Mouse (Mus musculus): Measurements from ENCODE around the gene Zmiz1. TPM values are rescaled to one million over a fixed set of nuclear protein-coding genes. Genes with fewer than 3 reads are reported as not detected.

The Zmiz1 gene
- polyA plus RNA-seq, 1 experiment = 63.7 TPM

GRCm38 (mm10) chr14:25499526-25499925 is 40.5 kb downstream of the Zmiz1 start:
- Histone ChIP-seq H3K4me3 (replicated peaks; ENCODE audit: insufficient read depth, low read depth, low read length) (no peak overlapping the region), H3K27ac (ENCODE audit: insufficient read depth, low read length) (no peak overlapping the region), H3K27me3 (ENCODE audit: control insufficient read depth, insufficient read depth, low read length) (no peaks in the 10 kb centered on the region), H3K4me1 (ENCODE audit: control insufficient read depth, insufficient read depth, low read length) (peaks cover 72% of the 10 kb centered on the region)
- no peak for DNase-seq
- TF ChIP-seq CTCF (IDR thresholded peaks at IDR 0.05; ENCODE audit: borderline replicate concordance, insufficient read depth, low read depth, low read length) (no peak), POLR2A (IDR thresholded peaks at IDR 0.05; ENCODE audit: borderline replicate concordance, insufficient read depth, low read length) (no peak)
- 59% methylated on average over 3 of the region's 3 CpGs for WGBS

- no peak for DNase-seq
- WGBS = 39% methylated on average over 3 of the region's 3 CpGs
- Histone ChIP-seq H3K4me1 (ENCODE audit: control insufficient read depth, insufficient read depth, low read length) (peaks cover 72% of the 10 kb centered on the region), H3K27me3 (ENCODE audit: control insufficient read depth, insufficient read depth, low read length) (no peaks in the 10 kb centered on the region), H3K27ac (ENCODE audit: insufficient read depth, low read length) (no peak overlapping the region), H3K4me3 (replicated peaks; ENCODE audit: insufficient read depth, low read depth, low read length) (no peak overlapping the region)
- TF ChIP-seq POLR2A (IDR thresholded peaks at IDR 0.05; ENCODE audit: borderline replicate concordance, insufficient read depth, low read length) (no peak), CTCF (IDR thresholded peaks at IDR 0.05; ENCODE audit: borderline replicate concordance, insufficient read depth, low read depth, low read length) (no peak)
These were observed 41.6 kb downstream of the Zmiz1 start for GRCm38 (mm10) chr14:25500511-25501120.

- Histone ChIP-seq H3K27ac (ENCODE audit: insufficient read depth, low read length) (no peak overlapping the region), H3K27me3 (ENCODE audit: control insufficient read depth, insufficient read depth, low read length) (no peaks in the 10 kb centered on the region), H3K4me1 (ENCODE audit: control insufficient read depth, insufficient read depth, low read length) (peaks cover 72% of the 10 kb centered on the region), H3K4me3 (replicated peaks; ENCODE audit: insufficient read depth, low read depth, low read length) (no peak overlapping the region)
- no peak for TF ChIP-seq POLR2A (IDR thresholded peaks at IDR 0.05; ENCODE audit: borderline replicate concordance, insufficient read depth, low read length)
- no peak for TF ChIP-seq CTCF (IDR thresholded peaks at IDR 0.05; ENCODE audit: borderline replicate concordance, insufficient read depth, low read depth, low read length)
- DNase-seq = no peak
- WGBS = 51% methylated on average over 5 of the region's 5 CpGs
These were observed 42.5 kb downstream of the Zmiz1 start for GRCm38 (mm10) chr14:25501481-25501880.

GRCm38 (mm10) chr14:25502355-25502754 is 43.4 kb downstream of the Zmiz1 start:
- TF ChIP-seq CTCF (IDR thresholded peaks at IDR 0.05; ENCODE audit: borderline replicate concordance, insufficient read depth, low read depth, low read length) = no peak
- no peak for TF ChIP-seq POLR2A (IDR thresholded peaks at IDR 0.05; ENCODE audit: borderline replicate concordance, insufficient read depth, low read length)

GRCm38 (mm10) chr14:25504241-25504640 is 45.3 kb downstream of the Zmiz1 start:
- 60% methylated on average over 3 of the region's 3 CpGs for WGBS
- Histone ChIP-seq H3K4me1 (ENCODE audit: control insufficient read depth, insufficient read depth, low read length) (peaks cover 74% of the 10 kb centered on the region), H3K27ac (ENCODE audit: insufficient read depth, low read length) (no peak overlapping the region), H3K4me3 (replicated peaks; ENCODE audit: insufficient read depth, low read depth, low read length) (no peak overlapping the region), H3K27me3 (ENCODE audit: control insufficient read depth, insufficient read depth, low read length) (no peaks in the 10 kb centered on the region)
- TF ChIP-seq POLR2A (IDR thresholded peaks at IDR 0.05; ENCODE audit: borderline replicate concordance, insufficient read depth, low read length) (no peak), CTCF (IDR thresholded peaks at IDR 0.05; ENCODE audit: borderline replicate concordance, insufficient read depth, low read depth, low read length) (no peak)
- DNase-seq = no peak

More at GRCm38 (mm10) chr14:25502355-25502754, 43.4 kb downstream of the Zmiz1 start:
- no peak overlapping the region for H3K4me3 ChIP-seq (replicated peaks; ENCODE audit: insufficient read depth, low read depth, low read length)
- H3K27ac ChIP-seq (ENCODE audit: insufficient read depth, low read length) = no peak overlapping the region
- H3K27me3 ChIP-seq (ENCODE audit: control insufficient read depth, insufficient read depth, low read length) = no peaks in the 10 kb centered on the region
- peaks cover 73% of the 10 kb centered on the region for H3K4me1 ChIP-seq (ENCODE audit: control insufficient read depth, insufficient read depth, low read length)
- no peak for DNase-seq
- 51% methylated on average over 3 of the region's 3 CpGs for WGBS

- no peak overlapping the region for H3K4me3 ChIP-seq (replicated peaks; ENCODE audit: insufficient read depth, low read depth, low read length)
- no peaks in the 10 kb centered on the region for H3K27me3 ChIP-seq (ENCODE audit: control insufficient read depth, insufficient read depth, low read length)
- H3K4me1 ChIP-seq (ENCODE audit: control insufficient read depth, insufficient read depth, low read length) = peaks cover 76% of the 10 kb centered on the region
- WGBS = 36% methylated on average over 6 of the region's 6 CpGs
- DNase-seq = peak in 1 of 2 experiments; percentile 61
- H3K27ac ChIP-seq (ENCODE audit: insufficient read depth, low read length) = no peak overlapping the region
- no peak for TF ChIP-seq CTCF (IDR thresholded peaks at IDR 0.05; ENCODE audit: borderline replicate concordance, insufficient read depth, low read depth, low read length)
- no peak for TF ChIP-seq POLR2A (IDR thresholded peaks at IDR 0.05; ENCODE audit: borderline replicate concordance, insufficient read depth, low read length)
These were observed 46.3 kb downstream of the Zmiz1 start for GRCm38 (mm10) chr14:25505201-25505671.

- 47% methylated on average over 13 of the region's 13 CpGs for WGBS
- no peaks in the 10 kb centered on the region for H3K27me3 ChIP-seq (ENCODE audit: control insufficient read depth, insufficient read depth, low read length)
- TF ChIP-seq POLR2A (IDR thresholded peaks at IDR 0.05; ENCODE audit: borderline replicate concordance, insufficient read depth, low read length) (no peak), CTCF (IDR thresholded peaks at IDR 0.05; ENCODE audit: borderline replicate concordance, insufficient read depth, low read depth, low read length) (no peak)
- peaks cover 81% of the 10 kb centered on the region for H3K4me1 ChIP-seq (ENCODE audit: control insufficient read depth, insufficient read depth, low read length)
- no peak overlapping the region for H3K4me3 ChIP-seq (replicated peaks; ENCODE audit: insufficient read depth, low read depth, low read length)
- H3K27ac ChIP-seq (ENCODE audit: insufficient read depth, low read length) = peak overlapping the region; percentile 38; the same call in 1 of the 2 replicates
- DNase-seq = no peak
These were observed 49.2 kb downstream of the Zmiz1 start for GRCm38 (mm10) chr14:25508111-25508756.

- 0 out of 2 replicates have a peak overlapping the region, but pooled peaks have one; percentile 30 for H3K27ac ChIP-seq (ENCODE audit: insufficient read depth, low read length)
- TF ChIP-seq POLR2A (IDR thresholded peaks at IDR 0.05; ENCODE audit: borderline replicate concordance, insufficient read depth, low read length) (no peak), CTCF (IDR thresholded peaks at IDR 0.05; ENCODE audit: borderline replicate concordance, insufficient read depth, low read depth, low read length) (no peak)
- WGBS = 28% methylated on average over 5 of the region's 5 CpGs
- DNase-seq = no peak
- H3K4me3 ChIP-seq (replicated peaks; ENCODE audit: insufficient read depth, low read depth, low read length) = no peak overlapping the region
- peaks cover 86% of the 10 kb centered on the region for H3K4me1 ChIP-seq (ENCODE audit: control insufficient read depth, insufficient read depth, low read length)
- no peaks in the 10 kb centered on the region for H3K27me3 ChIP-seq (ENCODE audit: control insufficient read depth, insufficient read depth, low read length)
These were observed 49.8 kb downstream of the Zmiz1 start for GRCm38 (mm10) chr14:25508757-25509139.

All from cerebellum, adult 2 months (tissue).